Mouse (Mus musculus) testis, adult 2 months (tissue): ENCODE measurements at regions not wholly inside any gene's neighbourhood (a gene's known extent, or its start where the extent isn't known, plus 50 kb on each side); places are given as distances from the start of the nearest gene placed in this dataset.

Source experiments
- CTCF ChIP-seq: fragments of 200-500 bp; IDR thresholded peaks from 2 replicates; pipeline ENCODE4 v1.5.1; 2012; ENCODE audit warnings: low read depth, mild to moderate bottlenecking, inconsistent platforms, low read length, moderate library complexity; ENCODE audit not compliant: control insufficient read depth, insufficient read depth, insufficient replicate concordance
- POLR2A ChIP-seq: fragments of 200-500 bp; IDR thresholded peaks from 2 replicates; pipeline ENCODE4 v1.6.1; 2012; ENCODE audit warnings: low read depth, mild to moderate bottlenecking, inconsistent platforms, low read length, moderate library complexity; ENCODE audit not compliant: control insufficient read depth

DNA sequence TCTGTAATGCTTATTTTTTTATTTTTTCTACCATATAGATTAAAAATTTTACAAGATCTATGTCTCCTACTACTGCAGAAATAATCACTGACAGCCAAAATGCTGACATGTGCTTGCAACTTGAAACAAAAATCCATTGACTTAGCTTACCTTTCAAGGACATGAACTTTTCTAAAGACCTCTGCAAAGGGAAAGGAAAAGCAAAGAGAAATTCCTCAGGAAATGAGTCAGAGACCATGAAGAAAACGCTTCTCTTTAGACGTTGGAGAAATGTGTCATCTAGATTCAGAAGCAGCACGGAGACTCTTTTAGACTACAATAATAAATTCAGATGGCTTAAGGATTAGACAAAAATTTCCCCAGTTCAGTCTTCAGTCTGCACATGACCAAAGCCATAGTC, 2188.6 kb upstream of the Tenm3 start:
- TF ChIP-seq CTCF: no peak
- no peak for TF ChIP-seq POLR2A
